Mouse (Mus musculus) heart, adult 8-10 months (tissue): Measurements from ENCODE around the gene Tmem205. TPM values are rescaled to one million over a fixed set of nuclear protein-coding genes. Genes with fewer than 3 reads are reported as not detected.

Experiments used
- DNase-seq: peaks from one replicate; pipeline ENCODE4 v3.0.0; 2022; ENCODE audit warnings: low spot score
- total RNA-seq, 4 experiments: library from RNA; stranded (reverse); gene quantifications; 2 replicates each; pipeline ENCODE4 v1.2.4; 2022

Gene Tmem205
- total RNA-seq, 4 experiments from 2014 or later: 80.1 to 91.4 (median 86.9) TPM

DNA sequence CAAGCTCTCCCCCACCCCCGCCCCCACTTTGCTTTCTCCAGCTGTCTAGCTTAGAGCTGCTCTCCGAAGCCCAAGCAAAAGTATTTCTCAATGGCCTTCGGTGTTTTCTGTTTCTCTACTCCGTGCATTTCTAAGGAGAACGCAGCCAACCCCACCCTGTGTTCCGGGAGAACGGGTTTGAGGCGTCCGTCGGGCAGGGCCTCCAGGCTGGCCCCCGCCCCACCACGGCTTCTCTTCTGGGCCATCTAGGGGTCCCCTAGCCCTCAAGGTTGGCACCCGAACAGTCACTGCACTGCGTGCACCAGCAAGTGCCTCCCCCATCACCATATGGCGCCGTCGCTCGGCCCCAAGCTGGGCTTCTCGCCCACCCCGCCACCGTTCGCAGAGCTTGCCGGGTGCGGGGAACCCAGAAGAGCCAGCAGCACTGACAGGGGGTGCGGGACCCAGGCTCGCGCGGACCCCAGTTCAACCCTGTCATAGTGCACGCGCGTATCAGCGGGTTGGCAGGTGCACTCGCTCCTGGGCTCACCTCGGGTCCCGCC is 9.8 kb downstream of the Tmem205 start:
- peak; percentile 28 for DNase-seq

DNA sequence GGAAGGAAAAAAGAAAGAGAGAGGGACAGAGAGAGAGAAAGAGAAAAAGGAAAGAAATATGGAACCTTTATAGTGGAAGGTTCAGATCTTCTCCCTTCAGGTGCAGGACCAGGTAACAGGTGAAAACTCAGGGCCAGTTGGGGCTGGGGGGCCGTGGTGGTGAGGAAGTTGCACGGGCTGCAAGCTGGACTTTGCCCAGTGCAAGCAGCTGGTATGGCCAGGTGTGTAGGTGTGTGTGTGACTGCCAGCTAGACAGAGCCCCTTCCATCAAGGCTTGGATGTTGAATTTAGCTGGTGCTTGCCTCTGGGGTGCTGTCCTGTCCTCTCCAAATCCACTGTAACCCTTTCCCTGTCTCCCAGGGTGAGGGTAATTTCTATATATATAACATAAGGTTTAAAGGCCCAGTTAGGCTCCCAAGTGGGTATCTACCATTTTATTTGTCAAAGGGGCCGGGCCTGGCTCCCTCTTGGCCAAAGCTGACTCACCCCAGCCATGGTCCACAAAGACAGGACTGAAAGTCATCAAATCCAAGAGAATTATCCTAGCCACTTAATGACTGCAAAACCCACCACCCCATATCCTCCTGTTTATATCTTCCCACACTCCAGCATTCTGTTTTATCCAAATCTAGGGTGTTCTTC is 10.4 kb downstream of the Tmem205 start:
- no peak for DNase-seq

DNA sequence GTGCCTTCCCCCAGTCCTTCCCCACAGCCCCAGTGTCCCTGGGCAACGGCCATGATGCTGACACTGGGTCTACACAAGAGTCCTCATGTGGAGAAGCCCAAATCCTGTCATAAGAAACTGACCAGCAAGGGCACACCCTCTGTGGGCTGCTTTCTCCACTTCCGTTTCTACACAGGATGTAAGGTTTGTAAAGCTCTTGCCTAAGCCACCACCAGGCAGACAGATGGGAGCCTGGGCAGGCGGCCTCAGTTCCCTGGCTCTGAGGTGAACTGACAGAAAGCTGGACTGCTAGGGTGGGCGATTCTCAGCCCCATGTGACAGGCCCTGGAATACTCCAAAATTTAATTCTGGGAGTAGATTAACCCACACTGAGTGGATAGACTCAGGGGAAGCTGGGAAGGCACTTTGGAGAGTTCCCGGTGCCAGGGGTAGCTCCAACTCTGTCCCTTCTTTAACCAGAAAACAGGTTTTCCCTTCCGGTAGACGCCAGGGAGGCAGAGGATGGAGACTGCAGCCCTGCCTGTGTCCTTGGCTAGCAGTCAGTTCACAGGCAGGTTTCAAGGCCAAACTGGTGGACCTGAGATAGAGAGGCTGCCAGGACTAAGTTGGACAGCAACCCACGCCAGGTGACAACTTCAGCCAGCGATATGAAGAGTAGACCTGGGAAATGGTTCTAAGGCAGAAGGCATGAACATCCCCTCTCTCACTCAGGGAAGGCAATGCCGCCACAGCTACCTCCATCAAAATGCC is 17.7 kb downstream of the Tmem205 start:
- DNase-seq: no peak

DNA sequence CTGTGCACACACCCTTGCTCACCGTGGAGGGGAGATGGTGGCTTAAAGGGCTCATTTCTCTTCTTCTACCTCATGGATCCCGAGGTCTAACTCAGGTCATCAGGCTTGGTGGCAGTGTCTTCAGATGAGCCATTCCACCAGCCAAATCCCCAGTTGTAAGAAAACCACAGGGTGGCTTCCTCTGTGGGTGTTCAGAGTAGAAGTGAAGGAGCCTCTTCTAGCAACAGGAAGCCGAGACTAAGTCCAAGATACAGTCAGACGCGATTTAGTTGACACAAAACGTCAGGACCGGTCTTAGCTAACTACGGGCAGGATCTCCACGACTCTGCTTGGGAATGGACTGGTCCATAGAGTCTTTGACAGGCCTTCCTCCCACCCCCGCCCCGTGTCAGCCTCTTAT is 19.1 kb downstream of the Tmem205 start:
- no peak for DNase-seq

DNA sequence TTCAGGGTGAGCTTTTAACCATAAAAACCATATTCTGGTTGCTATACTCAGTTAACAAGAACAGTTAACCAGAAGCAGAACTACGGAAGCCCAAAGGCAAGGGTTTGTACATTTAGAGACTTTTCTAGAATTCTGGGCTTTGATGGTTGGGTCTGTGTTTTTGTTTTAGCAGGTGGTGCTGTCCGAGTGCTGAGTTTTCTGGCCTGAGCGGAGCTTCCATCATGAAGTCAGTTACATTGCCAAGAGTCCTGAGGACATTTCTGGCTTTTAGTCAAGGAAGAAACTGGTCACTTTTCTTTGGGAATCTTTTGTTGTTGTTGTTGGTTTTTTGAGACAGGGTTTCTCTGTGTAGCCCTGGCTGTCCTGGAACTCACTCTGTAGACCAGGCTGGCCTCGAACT is 23.3 kb downstream of the Tmem205 start:
- DNase-seq: no peak

DNA sequence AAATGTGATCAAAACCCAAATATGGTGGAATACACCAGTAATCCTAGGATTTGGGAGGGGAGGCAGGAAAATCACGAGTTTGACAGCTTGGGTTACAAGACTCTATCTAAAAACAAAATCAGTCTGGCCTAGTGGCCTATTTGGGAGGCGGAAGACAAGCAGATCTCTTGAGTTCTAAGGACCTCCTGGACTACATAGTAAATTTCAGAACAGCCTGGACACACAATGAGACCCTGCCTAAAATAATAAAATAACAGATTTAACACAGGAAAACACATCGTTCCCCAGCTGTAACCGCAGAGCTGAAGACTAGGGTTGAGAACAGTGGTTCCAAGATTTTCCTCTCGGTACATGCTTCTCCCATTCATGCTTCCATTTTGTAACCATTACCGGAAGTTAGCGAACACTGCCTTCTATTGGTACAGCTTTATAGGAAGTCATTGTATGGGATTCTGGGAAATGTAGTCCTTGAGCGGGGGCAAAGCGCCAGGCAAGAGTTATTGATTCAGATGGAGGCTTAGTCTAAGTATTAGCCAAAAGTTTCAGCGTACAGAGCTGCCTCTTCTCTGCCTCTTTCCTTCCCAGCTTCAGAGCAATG is 26.0 kb downstream of the Tmem205 start:
- DNase-seq: peak; percentile 75

DNA sequence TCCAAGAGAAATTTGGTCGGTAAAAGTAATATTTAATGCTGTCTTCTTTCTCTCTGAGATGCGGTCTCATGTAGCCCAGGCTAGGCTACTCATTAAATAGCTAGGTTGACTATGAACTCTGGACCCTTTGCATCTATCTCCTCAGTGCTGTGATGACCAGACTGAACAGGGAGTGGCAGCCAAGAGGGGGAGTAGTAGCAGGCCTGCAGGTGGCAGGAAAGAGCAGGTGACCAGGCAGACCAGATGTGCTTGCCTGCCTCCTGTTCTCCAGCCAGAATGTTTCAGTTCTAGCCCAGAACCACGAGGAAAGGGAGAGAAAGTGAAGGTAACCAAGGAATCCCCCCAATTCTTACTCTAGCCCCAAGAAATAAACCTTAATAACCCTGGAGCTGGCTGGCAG is 38.1 kb downstream of the Tmem205 start:
- no peak for DNase-seq

DNA sequence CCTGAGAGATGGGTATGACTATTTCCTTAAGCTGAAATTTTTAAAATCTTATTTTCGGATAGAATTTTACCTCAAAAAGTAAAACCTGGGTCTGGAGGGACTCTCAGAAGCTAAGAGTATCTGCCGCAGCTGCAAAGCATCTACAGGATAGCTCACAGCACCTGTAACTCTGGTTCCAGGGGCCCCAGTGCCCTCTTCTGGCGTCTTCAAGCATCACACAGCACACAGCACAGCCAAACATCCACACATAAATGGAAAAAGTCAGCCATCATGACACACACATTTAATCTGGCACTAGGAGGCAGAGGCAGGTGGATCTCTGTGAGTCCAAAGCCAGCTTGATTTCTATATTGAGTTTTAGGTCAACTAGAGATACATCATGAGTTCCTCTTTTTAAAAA is 50.8 kb downstream of the Tmem205 start:
- DNase-seq: no peak

DNA sequence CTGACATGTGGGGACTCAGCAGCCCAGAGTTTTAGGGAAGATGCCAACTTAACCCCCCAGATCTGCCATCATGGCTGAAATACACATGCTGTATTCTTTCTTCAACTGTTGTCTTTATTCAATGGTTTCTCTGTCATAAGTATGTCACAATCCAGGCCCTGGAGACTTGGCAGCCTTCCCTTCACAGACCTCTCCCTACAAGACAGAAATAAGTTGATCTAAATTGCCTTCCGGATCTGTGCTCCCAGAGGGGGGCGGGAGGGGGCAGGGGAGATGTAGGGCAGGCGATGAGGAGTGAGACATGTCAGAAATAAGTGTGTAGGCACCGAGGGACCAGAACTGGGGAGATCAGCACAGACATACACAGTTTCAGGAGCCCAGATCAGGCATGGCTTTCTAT is 55.2 kb downstream of the Tmem205 start:
- no peak for DNase-seq

Other genes with a start within 250 kb of the Tmem205 start
- gene Ldlr, start 204.1 kb downstream of the Tmem205 start, total RNA-seq: 1 to 10 TPM; 2.3 to 3.8 (median 3.0) TPM
- 1 to 10 TPM; 5.6 to 8.6 (median 7.7) TPM for gene Spc24, start 167.3 kb downstream of the Tmem205 start, total RNA-seq
- gene Kank2, start 128.8 kb downstream of the Tmem205 start, total RNA-seq: 10 to 100 TPM; 64.2 to 67.2 (median 65.6) TPM
- gene Angptl8, start 92.0 kb downstream of the Tmem205 start, total RNA-seq: under 1 TPM in 1 of 4 experiments, not detected in 3; 0.38 TPM
- 10 to 100 TPM; 27.3 to 35.7 (median 30.7) TPM for gene Dock6, start 74.9 kb downstream of the Tmem205 start, total RNA-seq
- gene Rab3d, start 9.4 kb downstream of the Tmem205 start, total RNA-seq: 10 to 100 TPM; 13.2 to 16.4 (median 15.4) TPM
- gene Ccdc159, start 85 bp downstream of the Tmem205 start, total RNA-seq: 1 to 10 TPM; 4.9 to 7.4 (median 5.6) TPM
- gene Plppr2, start 9.5 kb upstream of the Tmem205 start, total RNA-seq: 1 to 10 TPM; 2.1 to 3.8 (median 3.2) TPM
- 1 to 10 TPM; 8.5 to 8.9 (median 8.7) TPM for gene Swsap1, start 28.2 kb upstream of the Tmem205 start, total RNA-seq
- gene Epor, start 36.0 kb upstream of the Tmem205 start, total RNA-seq: 1 to 10 TPM; 1.6 to 2.9 (median 2.3) TPM
- 1 to 10 TPM; 4.1 to 5.9 (median 4.3) TPM for gene Rgl3, start 61.9 kb upstream of the Tmem205 start, total RNA-seq
- not detected for gene Ccdc151, start 75.1 kb upstream of the Tmem205 start, total RNA-seq
- gene Prkcsh, start 75.2 kb upstream of the Tmem205 start, total RNA-seq: 10 to 100 TPM; 61.9 to 67.3 (median 65.5) TPM
- under 1 TPM; 0.08 to 0.25 (median 0.11) TPM for gene Elavl3, start 124.5 kb upstream of the Tmem205 start, total RNA-seq
- gene Gm49318, start 143.7 kb upstream of the Tmem205 start, total RNA-seq: under 1 TPM in 1 of 4 experiments, not detected in 3; 0.66 TPM
- gene Zfp653, start 143.8 kb upstream of the Tmem205 start, total RNA-seq: 1 to 10 TPM; 3.0 to 5.0 (median 4.7) TPM
- gene Ecsit, start 157.9 kb upstream of the Tmem205 start, total RNA-seq: 100 to 1,000 TPM; 101 to 109 (median 106) TPM
- gene Cnn1, start 171.7 kb upstream of the Tmem205 start, total RNA-seq: 1 to 10 TPM; 3.4 to 8.7 (median 6.1) TPM
- gene Elof1, start 189.6 kb upstream of the Tmem205 start, total RNA-seq: 10 to 100 TPM; 34.9 to 42.6 (median 39.3) TPM
- 1 to 10 TPM in 3 of 4 experiments, under 1 TPM in 1; 0.98 to 1.6 (median 1.2) TPM for gene Acp5, start 208.2 kb upstream of the Tmem205 start, total RNA-seq
- 10 to 100 TPM; 48.6 to 53.6 (median 50.1) TPM for gene Pigyl, start 229.3 kb upstream of the Tmem205 start, total RNA-seq